Mouse (Mus musculus) lung, postnatal 0 days (tissue): ENCODE results near the gene Cd37.

Experiments
- CTCF ChIP-seq: IDR thresholded peaks from 2 replicates; pipeline ENCODE4 v1.5.1; 2016; ENCODE audit warnings: antibody characterized with exemption, mild to moderate bottlenecking
- EP300 ChIP-seq: IDR thresholded peaks from 2 replicates; pipeline ENCODE4 v1.6.1; 2016; ENCODE audit warnings: antibody characterized with exemption, mild to moderate bottlenecking, control low read depth

- no peak for TF ChIP-seq CTCF
- no peak for TF ChIP-seq EP300
These were observed 9.9 kb downstream of the Cd37 start for GRCm38 (mm10) chr7:45229046-45229445.
